Mouse (Mus musculus): ENCODE results near the gene Spata5.

Spata5 gene

GRCm38 (mm10) chr3:37569661-37570566 lies 150.2 kb downstream of the Spata5 start:
- in situ Hi-C loops (cut with MboI, MseI), result no loop called here

GRCm38 (mm10) chr3:37571633-37572032 lies 151.9 kb downstream of the Spata5 start:
- in situ Hi-C loops (cut with MboI, MseI), result no loop called here

- in situ Hi-C loops (cut with MboI, MseI), result no loop called here
Observed at GRCm38 (mm10) chr3:37572066-37572465, 152.4 kb downstream of the Spata5 start.

- in situ Hi-C loops (cut with MboI, MseI), result no loop called here
Observed at GRCm38 (mm10) chr3:37576840-37577239, 157.1 kb downstream of the Spata5 start.

GRCm38 (mm10) chr3:37577706-37578105 lies 158.0 kb downstream of the Spata5 start:
- in situ Hi-C loops (cut with MboI, MseI), result no loop called here

GRCm38 (mm10) chr3:37584576-37584975 lies 164.9 kb downstream of the Spata5 start:
- in situ Hi-C loops (cut with MboI, MseI), result no loop called here

GRCm38 (mm10) chr3:37585967-37586730 lies 166.5 kb downstream of the Spata5 start:
- in situ Hi-C loops (cut with MboI, MseI), result no loop called here

GRCm38 (mm10) chr3:37586731-37587578 lies 167.3 kb downstream of the Spata5 start:
- in situ Hi-C loops (cut with MboI, MseI), result no loop called here

GRCm38 (mm10) chr3:37595721-37596120 lies 176.0 kb downstream of the Spata5 start:
- in situ Hi-C loops (cut with MboI, MseI), result no loop called here

GRCm38 (mm10) chr3:37596519-37596918 lies 176.8 kb downstream of the Spata5 start:
- in situ Hi-C loops (cut with MboI, MseI), result no loop called here

- in situ Hi-C loops (cut with MboI, MseI), result no loop called here
Observed at GRCm38 (mm10) chr3:37597200-37597599, 177.5 kb downstream of the Spata5 start.

- in situ Hi-C loops (cut with MboI, MseI), result loop anchor here (10.0 kb wide), 1 partner anchor 625 kb away; no protein-coding TSS in a partner anchor
Observed at GRCm38 (mm10) chr3:37599641-37600040, 179.9 kb downstream of the Spata5 start.

- in situ Hi-C loops (cut with MboI, MseI), result loop anchor here (10.0 kb wide), 1 partner anchor 622 kb away; no protein-coding TSS in a partner anchor
Observed at GRCm38 (mm10) chr3:37602356-37602755, 182.7 kb downstream of the Spata5 start.

- in situ Hi-C loops (cut with MboI, MseI), result loop anchor here (10.0 kb wide), 1 partner anchor 622 kb away; no protein-coding TSS in a partner anchor
Observed at GRCm38 (mm10) chr3:37602890-37603289, 183.2 kb downstream of the Spata5 start.

GRCm38 (mm10) chr3:37603541-37603940 lies 183.8 kb downstream of the Spata5 start:
- in situ Hi-C loops (cut with MboI, MseI), result loop anchor here (10.0 kb wide), 1 partner anchor 621 kb away; no protein-coding TSS in a partner anchor

GRCm38 (mm10) chr3:37604976-37605875 lies 185.5 kb downstream of the Spata5 start:
- in situ Hi-C loops (cut with MboI, MseI), result loop anchor here (10.0 kb wide), 1 partner anchor 620 kb away; no protein-coding TSS in a partner anchor

- in situ Hi-C loops (cut with MboI, MseI), result loop anchor here (10.0 kb wide), 1 partner anchor 619 kb away; no protein-coding TSS in a partner anchor
Observed at GRCm38 (mm10) chr3:37605876-37606238, 186.2 kb downstream of the Spata5 start.

GRCm38 (mm10) chr3:37608926-37609325 lies 189.2 kb downstream of the Spata5 start:
- in situ Hi-C loops (cut with MboI, MseI), result loop anchor here (10.0 kb wide), 1 partner anchor 616 kb away; no protein-coding TSS in a partner anchor

GRCm38 (mm10) chr3:37610670-37611069 lies 191.0 kb downstream of the Spata5 start:
- in situ Hi-C loops (cut with MboI, MseI), result no loop called here

- in situ Hi-C loops (cut with MboI, MseI), result no loop called here
Observed at GRCm38 (mm10) chr3:37613722-37614121, 194.0 kb downstream of the Spata5 start.
